Mouse (Mus musculus): ENCODE data around the gene Serpina16. TPM values are rescaled to one million over a fixed set of nuclear protein-coding genes. Genes with fewer than 3 reads are reported as not detected.
"Not testable (repeated sequence)": the region's sequence is repeated elsewhere in the genome, so short reads cannot be mapped to it uniquely, and the experiment has no call there.

Serpina16 gene
- not detected in 3 replicates for total RNA-seq (2017)

DNA sequence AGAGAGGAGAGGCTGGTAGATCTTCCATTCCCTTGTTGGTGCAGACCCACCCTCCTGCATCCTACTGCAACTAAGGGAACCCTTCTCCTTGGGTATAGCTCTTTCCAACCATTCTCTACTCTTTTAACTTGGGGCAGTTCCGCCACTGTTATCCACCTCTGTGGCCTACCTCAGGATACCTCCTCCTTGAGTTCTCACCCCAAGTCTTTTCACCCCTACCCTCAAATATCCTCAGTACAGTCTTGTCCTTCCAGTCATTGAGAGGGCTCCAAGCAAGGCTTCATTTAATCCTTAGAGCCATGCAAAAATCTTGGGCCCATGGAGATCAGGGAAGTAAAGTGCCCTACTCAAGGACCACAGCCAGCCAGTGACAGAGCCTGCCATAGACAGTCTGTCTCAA, at the start of gene Serpina16:
TSS of gene Serpina16 (minus strand) at position 101 of the 400 bp plus-strand sequence.
- ATAC-seq (replicated peaks; ENCODE audit: insufficient number of reproducible peaks, low FRiP score, low TSS enrichment, poor library complexity, severe bottlenecking) = no peak

DNA sequence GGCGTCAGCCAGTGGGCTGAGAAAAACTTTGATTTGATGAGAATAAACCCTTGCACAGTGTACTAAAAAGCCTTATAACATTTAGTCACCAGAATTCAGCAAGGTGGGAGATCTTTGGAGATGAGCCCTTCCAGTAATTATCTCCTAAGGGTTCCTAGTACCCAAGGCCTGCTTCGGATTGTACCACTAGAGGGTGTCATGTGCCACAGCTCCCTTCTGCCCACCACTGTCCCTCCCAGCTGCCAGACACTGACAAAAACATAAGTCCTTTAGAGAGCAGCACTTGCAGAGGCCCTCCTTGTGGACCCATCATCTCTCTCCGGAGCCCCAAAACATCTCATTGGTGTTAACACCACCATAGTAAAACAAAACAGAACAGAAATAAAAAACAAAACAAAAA, 35.6 kb upstream of the Serpina16 start:
- ATAC-seq (replicated peaks; ENCODE audit: insufficient number of reproducible peaks, low FRiP score, low TSS enrichment, poor library complexity, severe bottlenecking) = no peak

DNA sequence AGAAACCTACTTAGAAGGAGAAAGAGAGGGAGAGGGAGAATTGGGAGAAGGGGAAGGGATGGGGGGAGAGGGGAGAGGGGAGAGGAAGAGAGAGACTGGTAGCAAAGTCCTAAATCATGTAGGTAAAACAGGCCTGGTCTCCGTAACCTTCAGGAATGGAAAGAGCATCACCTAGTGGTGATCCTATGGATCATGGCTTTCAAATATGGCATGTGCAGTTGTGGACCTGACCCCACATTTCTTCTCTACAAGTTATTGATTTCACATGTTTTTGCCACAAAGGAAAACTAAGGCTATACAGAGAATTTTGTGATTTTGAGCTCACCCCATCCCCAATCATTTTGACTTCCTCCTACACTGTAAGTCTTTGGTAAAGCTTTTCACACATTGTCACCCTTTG, 34.5 kb upstream of the Serpina16 start:
- ATAC-seq (replicated peaks; ENCODE audit: insufficient number of reproducible peaks, low FRiP score, low TSS enrichment, poor library complexity, severe bottlenecking) = no peak

DNA sequence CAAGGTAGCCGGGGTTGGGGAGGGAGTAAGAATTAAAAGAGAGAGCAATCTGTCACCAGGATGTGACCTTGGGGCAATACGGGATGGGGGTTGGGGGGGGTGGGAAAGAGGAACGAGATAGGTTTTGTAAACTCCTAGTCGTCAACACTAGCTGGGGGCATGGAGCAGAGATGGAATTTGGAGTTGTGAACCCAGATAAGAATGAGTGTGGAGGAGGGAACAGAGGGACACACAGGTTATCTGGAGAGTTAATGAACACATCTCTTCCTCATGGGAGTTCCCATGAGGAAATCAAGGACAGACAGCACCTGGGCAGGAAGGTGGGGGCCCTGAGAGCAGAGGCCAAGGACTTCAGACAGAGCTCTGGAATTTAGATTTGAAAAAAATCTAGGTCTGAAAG, 30.2 kb upstream of the Serpina16 start:
- no peak for ATAC-seq (replicated peaks; ENCODE audit: insufficient number of reproducible peaks, low FRiP score, low TSS enrichment, poor library complexity, severe bottlenecking)

DNA sequence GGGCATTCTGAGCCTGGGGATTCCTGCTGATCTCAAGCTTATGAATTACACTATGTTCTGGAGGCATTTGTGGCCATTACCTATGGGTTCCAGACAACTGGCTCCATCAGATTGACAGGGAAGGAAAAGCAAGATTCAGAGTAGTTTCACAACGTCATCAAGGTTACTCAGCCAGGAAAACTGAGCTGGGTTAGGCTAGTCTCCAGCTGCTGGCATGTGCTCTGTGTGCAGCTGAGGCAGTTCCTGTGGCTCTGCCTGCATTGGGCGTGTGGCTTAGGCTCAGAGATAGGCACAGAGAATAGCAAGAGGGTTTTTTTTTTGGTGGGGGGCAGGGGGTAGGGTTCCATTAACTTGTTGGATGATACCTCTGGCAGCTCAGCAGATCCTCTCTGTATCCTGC, 29.6 kb upstream of the Serpina16 start:
- no peak for ATAC-seq (replicated peaks; ENCODE audit: insufficient number of reproducible peaks, low FRiP score, low TSS enrichment, poor library complexity, severe bottlenecking)

DNA sequence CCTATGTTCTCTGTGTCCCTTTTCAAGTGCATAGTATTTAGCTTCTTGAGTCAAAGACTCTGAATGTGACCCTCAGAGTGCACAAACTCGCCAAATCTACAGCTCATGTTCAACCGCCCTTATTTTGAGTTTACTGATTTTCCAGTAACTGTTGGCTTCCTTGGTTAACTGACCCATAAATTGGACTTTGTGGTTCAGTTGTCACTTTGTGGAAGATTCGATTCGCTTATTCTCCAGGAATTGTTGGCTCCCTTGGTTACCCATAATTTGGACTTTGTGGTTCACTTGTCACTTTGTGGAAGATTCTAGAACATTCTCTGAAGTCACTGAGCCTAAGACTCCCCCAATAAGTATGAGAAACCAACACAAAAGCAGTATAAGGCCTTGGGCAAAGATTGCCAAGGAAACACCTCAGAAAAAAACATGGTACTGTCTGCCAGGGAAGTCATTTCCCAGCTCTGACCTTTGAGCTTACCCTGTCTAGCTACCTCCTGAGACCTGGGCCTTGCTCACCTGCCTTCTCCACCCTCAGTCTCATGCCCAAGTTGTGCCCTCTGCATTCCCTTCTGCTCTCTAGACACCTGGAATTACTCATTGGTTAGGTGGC, 24.3 kb upstream of the Serpina16 start:
- ATAC-seq (replicated peaks; ENCODE audit: insufficient number of reproducible peaks, low FRiP score, low TSS enrichment, poor library complexity, severe bottlenecking) = no peak

DNA sequence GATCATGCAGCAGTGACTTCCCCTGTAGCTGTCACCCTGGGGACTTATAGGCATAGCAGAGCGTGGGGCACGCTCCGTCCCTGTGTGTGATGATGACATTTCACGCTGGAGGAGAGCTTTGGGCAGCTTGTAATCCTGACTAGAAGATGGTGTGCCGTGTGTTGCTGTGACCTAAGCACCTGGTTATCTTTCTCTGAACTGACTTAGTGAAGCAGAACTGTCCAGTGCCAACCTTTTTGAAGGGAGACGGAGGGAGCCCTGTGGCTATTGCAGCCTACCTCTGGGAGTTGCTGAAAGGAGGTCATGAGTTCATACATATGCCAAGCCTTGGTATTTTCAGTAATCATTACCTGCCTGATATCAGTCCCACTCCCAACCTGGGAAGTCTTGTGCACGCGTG, 19.5 kb upstream of the Serpina16 start, which contains the start of gene Serpina1f:
TSS of gene Serpina1f (minus strand) at position 101 of the 400 bp plus-strand sequence.
- no peak for ATAC-seq (replicated peaks; ENCODE audit: insufficient number of reproducible peaks, low FRiP score, low TSS enrichment, poor library complexity, severe bottlenecking)

DNA sequence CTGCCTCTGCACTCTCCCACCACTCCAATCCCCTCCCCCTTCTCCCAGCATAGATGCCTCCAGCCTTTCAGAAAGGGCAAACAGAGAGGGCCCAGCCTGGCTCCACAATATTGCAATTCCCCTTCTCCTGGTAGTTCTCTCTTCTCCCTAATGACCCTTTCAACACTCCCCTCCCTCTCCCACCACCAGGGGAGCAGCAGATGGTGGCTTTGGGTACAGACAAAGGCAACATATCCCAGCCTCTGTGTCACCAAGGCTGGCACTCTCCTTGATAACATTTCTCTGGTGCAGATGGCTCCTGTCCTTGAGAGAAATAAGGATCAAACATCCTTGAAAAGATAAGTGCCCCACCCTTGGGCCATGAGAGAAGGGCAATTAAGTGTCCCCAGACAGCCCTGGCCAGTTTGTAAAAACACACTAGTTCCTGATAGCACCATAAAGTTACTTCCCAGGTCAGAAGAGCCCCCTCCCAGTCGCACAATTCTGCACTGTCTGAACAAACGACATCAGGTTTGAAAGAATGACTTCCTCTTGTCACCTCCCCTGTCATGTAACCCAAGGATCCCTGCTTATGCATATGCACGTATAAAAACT, 12.4 kb upstream of the Serpina16 start:
- no peak for ATAC-seq (replicated peaks; ENCODE audit: insufficient number of reproducible peaks, low FRiP score, low TSS enrichment, poor library complexity, severe bottlenecking)

DNA sequence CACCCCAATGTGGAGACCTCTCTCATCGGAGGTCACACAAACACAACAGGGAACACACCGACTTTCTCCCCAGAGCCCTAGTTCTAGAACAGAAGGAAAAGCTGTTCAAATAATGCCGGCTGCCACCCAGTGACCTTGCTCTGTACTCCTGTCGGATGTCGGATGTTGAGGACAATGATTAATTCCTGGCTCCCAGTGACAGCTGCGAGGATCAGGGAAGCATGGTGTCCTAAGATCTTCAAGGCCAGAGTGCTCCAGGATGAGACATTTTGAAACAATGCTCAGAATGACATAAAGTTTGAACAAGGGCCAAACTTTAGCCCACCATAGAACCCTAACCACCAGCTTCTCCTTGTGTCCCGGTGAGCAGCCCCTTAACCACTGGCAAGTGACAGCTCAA, 11.1 kb upstream of the Serpina16 start:
- no peak for ATAC-seq (replicated peaks; ENCODE audit: insufficient number of reproducible peaks, low FRiP score, low TSS enrichment, poor library complexity, severe bottlenecking)

DNA sequence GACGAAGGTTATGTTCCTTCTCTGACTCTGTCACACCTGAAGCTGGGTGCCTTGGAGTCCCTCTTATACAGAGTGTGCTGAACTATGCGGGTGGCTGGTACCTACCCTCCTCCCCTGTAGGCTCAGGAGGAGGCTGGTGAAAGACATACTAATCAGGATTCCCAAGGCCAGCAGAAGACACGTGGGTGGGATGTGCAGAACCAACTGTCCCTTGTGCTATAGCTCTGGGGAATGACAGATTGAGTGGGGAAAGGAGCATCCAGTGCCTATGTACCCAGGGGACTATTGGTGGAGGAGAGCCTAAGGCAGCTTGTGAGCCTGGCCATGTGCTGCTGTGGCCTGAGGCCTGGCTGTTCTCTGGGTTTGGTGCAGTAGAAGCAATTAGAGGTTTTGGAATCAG, 10.1 kb upstream of the Serpina16 start:
- no peak for ATAC-seq (replicated peaks; ENCODE audit: insufficient number of reproducible peaks, low FRiP score, low TSS enrichment, poor library complexity, severe bottlenecking)

DNA sequence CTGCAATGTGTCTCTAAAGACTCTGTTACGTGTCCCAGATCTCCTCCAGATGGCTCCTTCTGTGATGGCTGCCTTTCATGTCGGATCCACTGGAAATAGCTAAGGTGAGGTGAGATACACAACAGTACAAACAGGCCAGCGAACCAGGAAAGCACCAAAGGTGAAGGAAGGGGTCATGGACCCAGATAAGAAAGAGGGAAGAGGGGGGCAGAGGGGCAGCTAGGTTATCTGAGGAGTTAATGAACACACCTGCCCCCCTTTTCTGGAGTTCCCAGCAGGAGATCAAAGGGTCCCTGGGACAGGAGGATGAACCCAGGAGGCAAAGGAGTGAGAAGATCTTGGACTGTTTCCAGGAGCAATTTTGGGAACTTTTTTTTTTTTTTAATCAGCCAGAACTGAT, 9.4 kb upstream of the Serpina16 start:
- no peak for ATAC-seq (replicated peaks; ENCODE audit: insufficient number of reproducible peaks, low FRiP score, low TSS enrichment, poor library complexity, severe bottlenecking)

DNA sequence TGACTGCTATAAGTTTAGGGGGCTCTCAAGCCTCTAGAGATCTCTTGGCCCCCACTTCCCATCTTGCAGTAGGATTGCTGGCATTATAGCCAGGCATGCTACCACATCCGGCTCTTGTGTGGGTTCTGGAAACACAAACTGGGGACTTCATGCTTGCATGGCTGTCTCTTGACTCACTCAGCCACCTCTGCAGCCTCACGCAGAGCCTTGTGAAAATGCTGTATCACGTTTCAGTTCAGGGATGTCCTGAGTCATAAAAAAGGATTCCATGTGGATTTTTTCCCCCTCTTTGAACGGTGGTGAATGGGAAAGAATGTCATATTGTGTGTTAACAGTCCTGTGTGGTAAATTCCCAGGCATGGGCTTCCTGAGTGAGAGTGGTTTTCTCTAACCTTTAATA, 7.8 kb upstream of the Serpina16 start:
- ATAC-seq (replicated peaks; ENCODE audit: insufficient number of reproducible peaks, low FRiP score, low TSS enrichment, poor library complexity, severe bottlenecking) = no peak

DNA sequence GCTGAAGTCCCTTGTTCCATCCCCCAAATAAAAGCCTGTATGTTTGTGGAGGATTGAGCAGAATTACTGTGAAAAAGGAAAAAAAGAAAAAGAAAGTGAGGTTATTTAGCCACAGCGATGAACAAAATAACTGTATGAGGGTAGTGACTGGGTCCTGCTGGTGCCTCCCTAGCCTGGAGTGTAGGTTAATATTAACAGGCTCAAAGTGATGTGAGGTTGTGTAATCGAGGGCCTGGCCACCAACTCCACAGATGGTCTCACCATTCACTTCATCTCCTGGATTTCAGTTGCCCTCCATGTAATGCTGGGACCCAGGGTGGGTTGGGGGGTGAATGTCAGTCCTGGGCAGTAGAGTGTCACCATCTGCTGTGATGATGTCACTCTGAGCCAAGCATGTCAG, 5.8 kb upstream of the Serpina16 start:
- ATAC-seq (replicated peaks; ENCODE audit: insufficient number of reproducible peaks, low FRiP score, low TSS enrichment, poor library complexity, severe bottlenecking) = no peak

DNA sequence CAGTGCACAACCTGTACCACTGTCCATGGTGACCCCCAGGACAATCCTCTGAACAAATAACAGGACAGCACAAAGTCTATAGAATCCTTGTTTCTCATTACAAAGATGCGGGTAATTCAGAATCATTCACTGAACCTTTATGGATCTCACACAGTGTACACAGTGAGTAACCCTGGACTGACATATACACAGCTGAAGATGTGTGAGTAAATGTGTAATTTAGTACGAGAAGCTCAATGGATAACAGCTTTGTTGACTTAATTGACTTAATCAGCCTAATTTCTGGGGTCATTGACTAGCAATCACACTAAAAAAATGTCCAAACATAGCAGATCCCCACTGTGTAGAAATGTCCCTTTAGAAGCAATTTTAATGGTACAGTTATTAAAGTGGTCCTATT, 5.2 kb upstream of the Serpina16 start:
- no peak for ATAC-seq (replicated peaks; ENCODE audit: insufficient number of reproducible peaks, low FRiP score, low TSS enrichment, poor library complexity, severe bottlenecking)

DNA sequence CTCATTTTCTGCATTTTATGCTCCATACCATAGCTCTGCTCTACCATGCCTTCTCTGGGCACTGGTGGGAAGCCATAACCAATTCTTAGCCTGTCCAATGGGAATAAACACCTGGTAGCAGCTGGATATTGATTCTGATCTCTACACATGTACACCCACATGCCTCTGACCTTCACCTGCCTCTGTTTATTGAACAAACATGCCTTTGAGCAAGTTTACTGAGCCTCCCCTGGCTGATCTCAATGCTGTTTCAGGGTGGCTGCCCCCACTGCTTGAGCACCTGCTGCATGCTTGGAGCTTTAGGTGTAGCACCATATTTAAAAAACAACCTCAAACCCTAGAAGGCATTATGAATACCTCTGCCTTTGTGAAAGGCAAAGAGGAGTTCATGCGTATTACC, 3.9 kb upstream of the Serpina16 start:
- ATAC-seq (replicated peaks; ENCODE audit: insufficient number of reproducible peaks, low FRiP score, low TSS enrichment, poor library complexity, severe bottlenecking) = not testable (repeated sequence)

DNA sequence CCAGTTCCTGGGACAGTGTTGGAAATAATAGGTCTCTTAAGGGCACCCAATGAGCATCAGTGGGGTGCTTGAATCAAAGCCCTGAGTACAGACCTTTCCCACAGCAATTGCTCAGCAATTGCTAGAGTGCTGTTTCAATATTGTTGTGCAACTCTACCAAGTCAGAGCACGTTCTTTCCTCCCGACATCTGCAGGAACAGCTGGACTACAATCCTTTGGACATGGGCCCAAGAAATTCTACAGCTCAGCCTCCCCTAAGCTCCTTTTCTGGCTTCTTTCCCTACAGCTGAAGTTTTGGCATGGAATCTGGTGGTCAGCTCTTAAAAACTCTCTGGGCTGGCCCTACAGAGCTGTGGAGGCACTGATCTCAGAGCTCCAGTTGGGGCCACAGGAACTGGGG, 2.8 kb downstream of the Serpina16 start:
- ATAC-seq (replicated peaks; ENCODE audit: insufficient number of reproducible peaks, low FRiP score, low TSS enrichment, poor library complexity, severe bottlenecking) = no peak

DNA sequence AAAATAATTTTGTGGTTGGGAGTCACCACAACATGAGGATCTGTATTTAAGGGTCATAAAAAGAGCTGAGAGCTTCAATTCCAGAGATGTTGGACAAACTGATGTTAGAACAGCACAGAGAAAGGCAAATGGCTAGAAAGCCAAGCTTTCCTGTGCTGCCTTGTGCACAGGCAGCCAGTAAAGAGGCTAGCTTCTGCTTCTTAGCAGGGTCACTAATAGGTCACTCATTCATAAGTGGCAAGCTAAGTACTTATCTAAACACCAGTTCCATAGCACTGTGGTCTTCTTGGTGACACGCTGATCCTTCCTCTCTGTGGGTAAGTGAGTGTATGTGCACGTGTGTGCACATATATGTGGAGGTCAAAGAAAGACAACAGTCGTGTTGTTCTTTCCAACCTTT, 4.5 kb downstream of the Serpina16 start:
- ATAC-seq (replicated peaks; ENCODE audit: insufficient number of reproducible peaks, low FRiP score, low TSS enrichment, poor library complexity, severe bottlenecking) = no peak

DNA sequence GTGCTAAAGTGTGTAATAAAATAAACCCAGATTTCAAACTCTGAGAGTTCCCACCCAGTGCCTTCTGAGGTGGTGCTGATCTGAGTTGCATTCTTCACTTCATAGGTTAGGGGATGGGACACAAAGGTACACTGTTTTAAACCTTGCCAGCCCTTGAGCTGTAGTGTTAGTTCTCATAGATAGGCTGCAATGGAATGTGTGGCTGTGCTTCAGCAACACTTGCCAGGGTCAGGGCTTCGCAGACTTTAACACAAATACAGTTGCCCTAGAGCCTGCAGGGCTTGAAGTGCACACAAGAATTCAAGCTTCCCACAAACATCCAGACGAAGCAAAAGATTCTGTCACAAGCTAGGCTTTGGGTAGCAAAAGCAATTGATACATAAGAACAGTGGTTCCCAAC, 5.0 kb downstream of the Serpina16 start:
- ATAC-seq (replicated peaks; ENCODE audit: insufficient number of reproducible peaks, low FRiP score, low TSS enrichment, poor library complexity, severe bottlenecking) = no peak

DNA sequence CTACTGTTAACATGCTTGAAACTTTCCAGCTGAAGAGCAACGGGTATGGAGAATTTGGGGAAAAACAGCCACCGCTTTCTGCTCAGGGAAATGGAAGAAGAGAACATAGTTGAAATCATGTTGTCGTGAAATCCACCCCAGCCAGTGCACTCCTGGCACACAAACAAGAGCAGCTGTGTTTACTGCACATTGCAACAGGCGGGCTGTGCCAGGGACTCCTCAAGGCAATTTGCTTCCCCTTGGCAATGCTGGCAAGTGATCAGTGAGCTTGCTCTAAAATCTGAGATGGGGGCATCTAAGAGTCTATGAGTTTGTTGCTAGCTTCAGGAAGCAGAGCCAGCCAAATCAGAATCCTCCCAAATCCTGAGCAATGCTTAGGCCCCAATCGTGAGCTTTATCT, 5.6 kb downstream of the Serpina16 start:
- ATAC-seq (replicated peaks; ENCODE audit: insufficient number of reproducible peaks, low FRiP score, low TSS enrichment, poor library complexity, severe bottlenecking) = no peak

DNA sequence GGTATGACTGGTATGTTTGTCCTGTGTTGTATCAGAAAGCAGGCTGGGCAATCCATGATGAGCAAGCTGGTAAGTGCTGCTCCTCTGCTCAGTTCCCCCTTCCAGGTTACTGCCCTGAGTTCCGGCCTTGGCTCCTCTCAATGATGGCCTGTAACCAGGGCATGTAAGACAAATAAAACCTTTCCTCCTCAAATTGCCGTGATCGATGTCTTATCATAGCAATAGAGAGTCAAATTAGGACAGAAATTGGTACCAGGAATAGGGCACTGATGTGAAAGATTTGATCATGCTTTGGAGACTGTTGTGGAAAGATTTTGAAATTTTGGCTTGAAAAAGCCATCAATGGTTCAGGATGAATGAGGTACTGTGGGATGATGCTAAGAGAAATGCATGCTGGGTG, 10.7 kb downstream of the Serpina16 start:
- ATAC-seq (replicated peaks; ENCODE audit: insufficient number of reproducible peaks, low FRiP score, low TSS enrichment, poor library complexity, severe bottlenecking) = no peak

DNA sequence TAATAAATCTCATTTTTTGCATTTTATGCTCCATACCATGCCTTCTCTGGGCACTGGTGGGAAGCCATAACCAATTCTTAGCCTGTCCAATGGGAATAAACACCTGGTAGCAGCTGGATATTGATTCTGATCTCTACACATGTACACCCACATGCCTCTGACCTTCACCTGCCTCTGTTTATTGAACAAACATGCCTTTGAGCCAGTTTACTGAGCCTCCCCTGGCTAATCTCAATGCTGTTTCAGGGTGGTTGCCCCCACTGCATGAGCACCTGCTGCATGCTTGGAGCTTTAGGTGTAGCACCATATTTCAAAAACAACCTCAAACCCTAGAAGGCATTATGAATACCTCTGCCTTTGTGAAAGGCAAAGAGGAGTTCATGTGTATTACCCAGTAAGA, 13.9 kb downstream of the Serpina16 start:
- not testable (repeated sequence) for ATAC-seq (replicated peaks; ENCODE audit: insufficient number of reproducible peaks, low FRiP score, low TSS enrichment, poor library complexity, severe bottlenecking)
